Mouse (Mus musculus): ENCODE data around the gene Srbd1. TPM values are rescaled to one million over a fixed set of nuclear protein-coding genes. Genes with fewer than 3 reads are reported as not detected.

Gene Srbd1
- polyA plus RNA-seq, 1 experiment, result 0.80 TPM

DNA sequence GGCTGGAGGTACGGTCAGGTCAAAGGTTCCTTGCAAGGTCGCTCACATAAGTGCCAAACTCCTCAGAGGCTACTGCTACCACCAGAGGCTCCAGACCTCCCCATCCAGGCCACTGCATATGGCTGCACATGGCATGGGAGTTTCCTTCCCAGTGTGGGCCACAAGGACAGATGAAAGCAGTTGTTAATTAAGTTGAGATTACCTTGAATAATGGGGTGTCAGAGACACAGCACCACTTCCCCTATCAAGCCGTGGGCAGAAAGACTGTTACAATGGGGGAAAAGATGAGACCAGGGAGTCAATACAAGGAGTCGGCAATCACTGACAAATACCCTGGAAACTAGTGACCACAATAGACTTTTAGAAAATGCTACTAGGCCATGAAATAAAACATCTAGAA, 122.6 kb downstream of the Srbd1 start:
- Histone ChIP-seq H3K4me1 (ENCODE audit: control insufficient read depth, insufficient read depth, insufficient read length, low read length) (no peaks in the 10 kb centered on the region; the same call in 1 of the 2 replicates), H3K36me3 (ENCODE audit: control insufficient read depth, insufficient read depth, low read length) (no peaks in the 10 kb centered on the region), H3K27ac (ENCODE audit: insufficient read depth, low read depth, low read length) (no peak overlapping the region), H3K4me3 (ENCODE audit: low read depth, low read length) (no peak overlapping the region), H3K27me3 (ENCODE audit: control insufficient read depth, insufficient read depth, low read length) (no peaks in the 10 kb centered on the region)
- WGBS, result 94% methylated on average over 4 of the region's 4 CpGs
- TF ChIP-seq POLR2A (IDR thresholded peaks at IDR 0.05; ENCODE audit: low read depth, low read length), result no peak
- TF ChIP-seq CTCF (IDR thresholded peaks at IDR 0.05; ENCODE audit: extremely low read depth, insufficient read length, insufficient replicate concordance, low read depth, low read length), result no peak

DNA sequence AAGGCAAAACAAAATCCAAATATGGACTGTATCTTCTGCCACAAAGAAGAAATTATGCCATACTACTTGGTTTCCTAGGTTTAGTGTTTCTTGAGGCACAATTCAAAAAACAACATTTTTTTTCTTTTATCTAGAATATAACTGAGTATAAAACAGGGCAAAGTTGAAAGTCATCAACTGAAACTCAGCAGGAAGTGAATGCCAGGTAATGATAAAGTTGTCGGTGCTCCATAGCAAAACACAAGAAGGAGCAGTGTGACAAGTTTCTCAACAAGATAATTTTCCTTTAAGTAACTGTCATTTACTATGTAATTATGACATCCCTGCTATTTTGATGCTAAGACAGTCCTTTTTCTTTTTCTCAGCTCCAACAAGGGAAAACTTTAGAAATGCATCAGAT, 123.2 kb downstream of the Srbd1 start:
- Histone ChIP-seq H3K27ac (ENCODE audit: insufficient read depth, low read depth, low read length) (no peak overlapping the region), H3K27me3 (ENCODE audit: control insufficient read depth, insufficient read depth, low read length) (no peaks in the 10 kb centered on the region), H3K4me1 (ENCODE audit: control insufficient read depth, insufficient read depth, insufficient read length, low read length) (no peaks in the 10 kb centered on the region; the same call in 1 of the 2 replicates), H3K36me3 (ENCODE audit: control insufficient read depth, insufficient read depth, low read length) (no peaks in the 10 kb centered on the region), H3K4me3 (ENCODE audit: low read depth, low read length) (no peak overlapping the region)
- TF ChIP-seq POLR2A (IDR thresholded peaks at IDR 0.05; ENCODE audit: low read depth, low read length), result no peak
- no peak for TF ChIP-seq CTCF (IDR thresholded peaks at IDR 0.05; ENCODE audit: extremely low read depth, insufficient read length, insufficient replicate concordance, low read depth, low read length)
- WGBS, result 24% methylated on average over 1 of the region's 1 CpGs

DNA sequence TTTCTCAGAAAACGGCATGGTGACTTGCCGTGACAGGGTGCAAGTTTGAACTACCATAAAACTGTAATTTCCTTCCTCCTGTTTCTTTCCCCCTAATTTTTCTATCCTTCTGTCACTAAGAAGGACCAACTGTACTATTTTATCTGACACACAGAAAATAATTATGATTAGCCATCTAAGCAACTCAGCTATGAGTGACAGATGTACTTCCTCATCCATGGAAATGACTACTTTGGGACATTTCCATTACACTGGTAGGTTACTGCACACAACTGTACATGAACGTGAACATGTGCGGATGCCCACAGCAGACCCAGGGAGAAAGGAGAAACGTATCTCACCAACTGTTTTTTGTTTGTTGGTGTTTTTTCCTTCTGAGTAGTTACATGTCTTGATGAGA, 123.7 kb downstream of the Srbd1 start:
- 93% methylated on average over 5 of the region's 5 CpGs for WGBS

DNA sequence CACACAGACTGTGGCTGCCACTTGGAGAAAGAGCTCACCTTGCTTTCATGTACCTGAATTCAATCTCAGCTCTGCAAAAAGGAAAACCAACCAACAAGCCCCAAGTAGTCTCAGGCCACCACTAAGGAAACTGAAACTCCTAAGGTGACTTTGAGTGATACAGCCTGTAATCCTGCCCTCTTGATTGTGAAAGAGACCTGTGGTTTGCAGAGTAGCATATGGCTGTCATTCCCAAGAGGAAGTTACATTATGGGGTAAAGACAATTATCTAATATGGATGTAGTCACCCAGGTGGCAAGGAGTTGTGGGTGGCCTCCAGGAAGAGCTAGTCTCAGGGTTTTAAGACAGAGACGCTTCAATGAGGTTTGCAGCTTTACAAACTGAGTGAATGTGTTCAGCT, 125.2 kb downstream of the Srbd1 start:
- no peak overlapping the region for H3K27ac ChIP-seq (ENCODE audit: insufficient read depth, low read depth, low read length)
- WGBS, result 77% methylated on average over 1 of the region's 1 CpGs
- H3K4me3 ChIP-seq (ENCODE audit: low read depth, low read length), result no peak overlapping the region
- H3K27me3 ChIP-seq (ENCODE audit: control insufficient read depth, insufficient read depth, low read length), result no peaks in the 10 kb centered on the region
- no peaks in the 10 kb centered on the region for H3K36me3 ChIP-seq (ENCODE audit: control insufficient read depth, insufficient read depth, low read length)
- no peaks in the 10 kb centered on the region for H3K4me1 ChIP-seq (ENCODE audit: control insufficient read depth, insufficient read depth, insufficient read length, low read length)
- no peak for TF ChIP-seq POLR2A (IDR thresholded peaks at IDR 0.05; ENCODE audit: low read depth, low read length)
- TF ChIP-seq CTCF (IDR thresholded peaks at IDR 0.05; ENCODE audit: extremely low read depth, insufficient read length, insufficient replicate concordance, low read depth, low read length), result no peak

More for the DNA sequence above, 123.7 kb downstream of the Srbd1 start:
- TF ChIP-seq POLR2A (IDR thresholded peaks at IDR 0.05; ENCODE audit: low read depth, low read length) (no peak), CTCF (IDR thresholded peaks at IDR 0.05; ENCODE audit: extremely low read depth, insufficient read length, insufficient replicate concordance, low read depth, low read length) (no peak)
- no peaks in the 10 kb centered on the region for H3K36me3 ChIP-seq (ENCODE audit: control insufficient read depth, insufficient read depth, low read length)
- no peaks in the 10 kb centered on the region for H3K27me3 ChIP-seq (ENCODE audit: control insufficient read depth, insufficient read depth, low read length)
- H3K27ac ChIP-seq (ENCODE audit: insufficient read depth, low read depth, low read length), result no peak overlapping the region
- no peak overlapping the region for H3K4me3 ChIP-seq (ENCODE audit: low read depth, low read length)
- H3K4me1 ChIP-seq (ENCODE audit: control insufficient read depth, insufficient read depth, insufficient read length, low read length), result no peaks in the 10 kb centered on the region; the same call in 1 of the 2 replicates

DNA sequence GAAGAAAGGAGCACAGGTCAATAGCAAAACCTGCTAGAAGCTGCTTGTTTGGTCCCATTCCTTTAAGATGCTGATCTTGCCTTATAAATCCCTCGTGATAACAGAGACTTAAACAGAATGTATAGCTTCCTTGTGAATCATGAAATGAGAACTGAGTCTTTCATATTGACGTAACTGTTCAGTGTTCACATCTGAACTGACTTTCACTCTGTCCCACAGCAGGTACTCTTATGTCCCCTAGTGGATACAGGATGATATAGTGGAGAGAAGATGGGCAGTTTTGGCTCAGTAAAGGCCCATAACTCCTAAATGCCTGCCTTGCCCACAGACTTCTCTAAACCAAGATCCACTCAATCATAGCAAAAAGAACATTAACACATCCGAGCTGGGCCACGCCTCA, 130.7 kb downstream of the Srbd1 start:
- TF ChIP-seq POLR2A (IDR thresholded peaks at IDR 0.05; ENCODE audit: low read depth, low read length), result no peak
- TF ChIP-seq CTCF (IDR thresholded peaks at IDR 0.05; ENCODE audit: extremely low read depth, insufficient read length, insufficient replicate concordance, low read depth, low read length), result no peak
- H3K27me3 ChIP-seq (ENCODE audit: control insufficient read depth, insufficient read depth, low read length), result no peaks in the 10 kb centered on the region

DNA sequence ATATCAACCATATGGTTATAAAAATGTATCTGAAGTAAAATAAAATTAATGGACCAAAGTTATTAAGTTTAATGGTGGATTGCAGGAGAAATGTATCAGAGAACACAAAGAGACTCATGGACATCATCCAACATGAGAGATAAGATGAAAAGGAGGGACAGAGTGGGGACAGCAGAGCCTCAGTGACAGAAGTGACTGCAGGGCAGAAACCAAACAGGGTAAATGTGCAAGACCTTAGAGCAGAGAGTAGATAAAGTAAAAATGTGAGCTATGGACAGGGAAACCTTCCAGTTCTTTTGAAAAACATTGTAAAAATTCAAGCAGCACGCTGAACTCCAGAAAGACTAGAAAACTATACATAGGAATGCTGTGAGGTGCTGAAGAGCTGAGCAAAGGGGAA, 132.4 kb downstream of the Srbd1 start:
- H3K27me3 ChIP-seq (ENCODE audit: control insufficient read depth, insufficient read depth, low read length), result no peaks in the 10 kb centered on the region
- no peak overlapping the region for H3K27ac ChIP-seq (ENCODE audit: insufficient read depth, low read depth, low read length)
- H3K36me3 ChIP-seq (ENCODE audit: control insufficient read depth, insufficient read depth, low read length), result no peaks in the 10 kb centered on the region
- H3K4me3 ChIP-seq (ENCODE audit: low read depth, low read length), result no peak overlapping the region
- no peak for TF ChIP-seq CTCF (IDR thresholded peaks at IDR 0.05; ENCODE audit: extremely low read depth, insufficient read length, insufficient replicate concordance, low read depth, low read length)
- TF ChIP-seq POLR2A (IDR thresholded peaks at IDR 0.05; ENCODE audit: low read depth, low read length), result no peak
- 90% methylated on average over 1 of the region's 1 CpGs for WGBS
- no peaks in the 10 kb centered on the region for H3K4me1 ChIP-seq (ENCODE audit: control insufficient read depth, insufficient read depth, insufficient read length, low read length)

More for the DNA sequence above, 130.7 kb downstream of the Srbd1 start:
- WGBS, result 73% methylated on average over 4 of the region's 4 CpGs
- Histone ChIP-seq H3K4me3 (ENCODE audit: low read depth, low read length) (no peak overlapping the region), H3K36me3 (ENCODE audit: control insufficient read depth, insufficient read depth, low read length) (no peaks in the 10 kb centered on the region), H3K4me1 (ENCODE audit: control insufficient read depth, insufficient read depth, insufficient read length, low read length) (no peaks in the 10 kb centered on the region), H3K27ac (ENCODE audit: insufficient read depth, low read depth, low read length) (no peak overlapping the region)

DNA sequence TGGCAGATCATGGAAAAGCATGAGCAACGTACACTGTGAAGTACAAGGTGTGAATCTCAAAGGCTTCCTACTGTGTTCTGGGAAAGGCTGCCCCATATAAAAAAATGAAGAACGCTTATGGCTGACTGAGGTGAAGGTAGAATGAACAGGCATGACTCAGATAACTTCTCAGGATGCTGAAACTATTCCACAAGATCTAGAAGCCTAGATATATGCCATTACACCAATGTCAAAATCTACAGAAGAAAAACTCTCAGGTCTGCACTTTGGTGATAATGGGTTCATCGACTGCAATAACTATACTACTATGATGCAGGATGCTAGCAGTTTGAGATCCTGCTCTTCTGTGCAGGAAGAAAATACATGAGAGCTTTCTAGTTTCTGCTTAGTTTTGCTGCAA, 133.1 kb downstream of the Srbd1 start:
- H3K27ac ChIP-seq (ENCODE audit: insufficient read depth, low read depth, low read length), result no peak overlapping the region
- no peaks in the 10 kb centered on the region for H3K4me1 ChIP-seq (ENCODE audit: control insufficient read depth, insufficient read depth, insufficient read length, low read length)
- no peaks in the 10 kb centered on the region for H3K27me3 ChIP-seq (ENCODE audit: control insufficient read depth, insufficient read depth, low read length)
- H3K4me3 ChIP-seq (ENCODE audit: low read depth, low read length), result no peak overlapping the region
- no peaks in the 10 kb centered on the region for H3K36me3 ChIP-seq (ENCODE audit: control insufficient read depth, insufficient read depth, low read length)
- WGBS, result 95% methylated on average over 3 of the region's 3 CpGs
- TF ChIP-seq CTCF (IDR thresholded peaks at IDR 0.05; ENCODE audit: extremely low read depth, insufficient read length, insufficient replicate concordance, low read depth, low read length) (no peak), POLR2A (IDR thresholded peaks at IDR 0.05; ENCODE audit: low read depth, low read length) (no peak)

DNA sequence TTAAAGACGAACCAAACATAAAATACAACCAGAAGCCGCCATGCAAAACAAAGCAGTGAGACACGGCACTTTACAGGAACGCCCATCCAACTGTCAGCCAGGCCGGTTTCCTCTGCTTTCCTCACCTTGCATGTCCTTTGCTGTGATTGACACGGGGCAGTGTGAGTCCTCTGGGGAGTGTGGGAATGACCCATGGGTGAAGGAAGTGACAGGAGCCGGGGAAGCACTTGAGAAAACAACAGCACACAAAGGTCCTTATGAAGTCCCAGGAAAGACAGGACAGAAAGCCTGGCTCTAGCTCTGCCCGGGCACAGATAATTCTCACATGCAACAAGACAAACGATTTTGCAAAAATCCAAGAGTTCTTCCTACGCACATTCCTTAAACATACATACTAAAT, 136.6 kb downstream of the Srbd1 start:
- TF ChIP-seq CTCF (IDR thresholded peaks at IDR 0.05; ENCODE audit: extremely low read depth, insufficient read length, insufficient replicate concordance, low read depth, low read length) (no peak), POLR2A (IDR thresholded peaks at IDR 0.05; ENCODE audit: low read depth, low read length) (no peak)
- H3K4me1 ChIP-seq (ENCODE audit: control insufficient read depth, insufficient read depth, insufficient read length, low read length), result no peaks in the 10 kb centered on the region
- H3K27me3 ChIP-seq (ENCODE audit: control insufficient read depth, insufficient read depth, low read length), result no peaks in the 10 kb centered on the region
- no peak overlapping the region for H3K4me3 ChIP-seq (ENCODE audit: low read depth, low read length)
- H3K27ac ChIP-seq (ENCODE audit: insufficient read depth, low read depth, low read length), result no peak overlapping the region
- no peaks in the 10 kb centered on the region for H3K36me3 ChIP-seq (ENCODE audit: control insufficient read depth, insufficient read depth, low read length)
- 85% methylated on average over 10 of the region's 10 CpGs for whole genome bisulfite sequencing

Data from small intestine, adult 2 months (tissue).